ENCODE assay signal across 8 mouse cellular contexts in genomic region chr9:31971801-31972628, GRCm38 (mm10). TPM values are rescaled to one million over a fixed set of nuclear protein-coding genes. Genes with fewer than 3 reads are reported as not detected.
DNase-seq lines count a peak whose midpoint lies in the region; ATAC-seq lines count a peak whose summit lies in the region.

No protein-coding gene starts in this region.

- peaks cover 6% of the 10 kb centered on the region; the same call in 1 of the 2 replicates for H3K4me1 ChIP-seq in heart, embryonic 11.5 days (ENCODE audit: control insufficient read depth, insufficient read depth, low read length)
- H3K4me1 ChIP-seq in midbrain, embryonic 12.5 days: peaks cover 11% of the 10 kb centered on the region

- intact Hi-C loops in left cerebral cortex, postnatal 4 days (cut with DNase I): loop anchor here (5.0 kb wide), 2 partner anchors 60 to 185 kb away; no protein-coding TSS in a partner anchor

- peak overlapping the region; percentile 71 for H3K27ac ChIP-seq in heart, embryonic 11.5 days (ENCODE audit: low read depth, low read length)
- H3K27ac ChIP-seq in midbrain, embryonic 12.5 days (replicated peaks): peak overlapping the region; percentile 58

- peak; percentile 87 for ATAC-seq in heart, embryonic 11.5 days (replicated peaks; ENCODE audit: insufficient number of reproducible peaks, low FRiP score, low TSS enrichment)
- ATAC-seq in midbrain, embryonic 12.5 days (ENCODE audit: low FRiP score, low read depth): peak; percentile 96
- no peak for ATAC-seq in megakaryocyte, adult 5-6 weeks (ENCODE audit: poor library complexity, severe bottlenecking)

- DNase-seq in adrenal gland, postnatal 25 days: peak; percentile 74
- peak; percentile 88 for DNase-seq in embryo, embryonic 9.5 days (ENCODE audit: extremely low spot score)
- DNase-seq in kidney, adult 9 months: peak; percentile 76
- peak; percentile 75 for DNase-seq in left cerebral cortex, postnatal 4 days
- peak; percentile 5 for DNase-seq in splenic B cell, adult 2 months (ENCODE audit: low read depth, low spot score)

- 7% methylated on average over 7 of the region's 7 CpGs for WGBS in heart, embryonic 11.5 days (ENCODE audit: insufficient replicate concordance)
- WGBS in midbrain, embryonic 12.5 days: 10% methylated on average over 7 of the region's 7 CpGs

- H3K27me3 ChIP-seq in heart, embryonic 11.5 days (ENCODE audit: control insufficient read depth, insufficient read depth, low read length): no peaks in the 10 kb centered on the region
- no peaks in the 10 kb centered on the region for H3K27me3 ChIP-seq in midbrain, embryonic 12.5 days
- no peaks in the 10 kb centered on the region for H3K27me3 ChIP-seq in splenic B cell, adult 2 months (ENCODE audit: control insufficient read depth, insufficient read depth, low read length, poor library complexity, severe bottlenecking)

- peak overlapping the region; percentile 9 for H3K4me2 ChIP-seq in heart, embryonic 11.5 days
- H3K4me2 ChIP-seq in midbrain, embryonic 12.5 days (replicated peaks): peak overlapping the region; percentile 28

- H3K36me3 ChIP-seq in heart, embryonic 11.5 days (ENCODE audit: control insufficient read depth, insufficient read depth, low read length): no peaks in the 10 kb centered on the region
- H3K36me3 ChIP-seq in midbrain, embryonic 12.5 days: no peaks in the 10 kb centered on the region
- no peaks in the 10 kb centered on the region for H3K36me3 ChIP-seq in splenic B cell, adult 2 months (ENCODE audit: control insufficient read depth, insufficient read depth, low read length, poor library complexity, severe bottlenecking)

- H3K9ac ChIP-seq in heart, embryonic 11.5 days (ENCODE audit: low read depth, low read length): no peak overlapping the region
- H3K9ac ChIP-seq in midbrain, embryonic 12.5 days (replicated peaks): no peak overlapping the region

- no peaks in the 10 kb centered on the region for H3K9me3 ChIP-seq in heart, embryonic 11.5 days (replicated peaks; ENCODE audit: control insufficient read depth, low read length)
- H3K9me3 ChIP-seq in midbrain, embryonic 12.5 days: no peaks in the 10 kb centered on the region

- H3K4me3 ChIP-seq in heart, embryonic 11.5 days (ENCODE audit: low read depth, low read length): no peak overlapping the region
- no peak overlapping the region for H3K4me3 ChIP-seq in midbrain, embryonic 12.5 days

RNA-seq across cellular contexts. Expression of gene Barx2, which starts 58.8 kb away (rescaled TPM):
- total RNA-seq in adrenal gland, postnatal 25 days (2021): not detected in 2 replicates
- polyA plus RNA-seq in heart, embryonic 11.5 days (2014; fragmentation: Nextera tagmentation; extraction: Ambion mirVana): 0.07 TPM in 1 of 2 replicates, not detected in the other
- 1 to 10 TPM; 4.3 to 4.5 TPM for total RNA-seq in left cerebral cortex, postnatal 4 days (2021)
- not detected in 2 replicates for polyA plus RNA-seq in midbrain, embryonic 12.5 days (2016; fragmentation: Nextera tagmentation; extraction: Ambion mirVana)
- total RNA-seq in megakaryocyte, adult 5-6 weeks (2015): not detected in 2 replicates
- total RNA-seq in megakaryocyte, adult 5-6 weeks (2017): not detected in 2 replicates

Comparison
In these comparisons a context has a peak if more than half of its experiments do, and no peak if none do; other contexts are left out.
1. DNase-seq: peak in every context shown above with its lines; median percentile 88 in embryo, embryonic 9.5 days; 76 in kidney, adult 9 months; 75 in left cerebral cortex, postnatal 4 days; 74 in adrenal gland, postnatal 25 days; 5 in splenic B cell, adult 2 months.